Mouse (Mus musculus) CH12.LX (cell line): ENCODE measurements around the gene Sec24c. TPM values are rescaled to one million over a fixed set of nuclear protein-coding genes. Genes with fewer than 3 reads are reported as not detected.

Experiments used
- DNase-seq: peaks from one replicate; pipeline ENCODE4 v3.0.0-alpha.2; 2013; ENCODE audit errors: extremely low read depth
- H3K27ac ChIP-seq: 2 replicates; pipeline ENCODE4 v1.5.1; 2012; ENCODE audit warnings: low read depth, mild to moderate bottlenecking, control low read depth, moderate library complexity; ENCODE audit not compliant: insufficient read depth
- H3K27me3 ChIP-seq: replicated peaks from 2 replicates; pipeline ENCODE3; 2012; ENCODE audit warnings: inconsistent platforms
- H3K36me3 ChIP-seq, 2 experiments: replicated peaks in 1 of 2; 2 replicates each; pipeline versions ENCODE3 to v1.6.1; 2012; ENCODE audit warnings: inconsistent platforms in 1 of 2, low read length in 1 of 2, mild to moderate bottlenecking in 1 of 2, mixed read lengths in 1 of 2, moderate library complexity in 1 of 2; ENCODE audit not compliant: control insufficient read depth in 1 of 2, insufficient read depth in 1 of 2
- H3K4me1 ChIP-seq, 2 experiments: 2 replicates each; pipeline ENCODE4 v1.6.1; 2012; ENCODE audit warnings: inconsistent platforms in 1 of 2, moderate library complexity in 1 of 2; ENCODE audit not compliant: insufficient read depth in 2 of 2, control insufficient read depth in 1 of 2
- H3K4me2 ChIP-seq: 2 replicates; pipeline ENCODE4 v1.6.1; 2012; ENCODE audit warnings: low read depth, mild to moderate bottlenecking, control low read depth; ENCODE audit not compliant: poor library complexity, insufficient read depth, severe bottlenecking
- H3K4me3 ChIP-seq, 3 experiments: fragments of 150-350 bp in 1 of 3; sonication (generic) in 1 of 3; replicated peaks in 1 of 3; 2 replicates each; pipeline versions ENCODE3 to v1.5.1; 2011 to 2012; ENCODE audit warnings: low read depth in 2 of 3, low read length in 2 of 3, mild to moderate bottlenecking in 2 of 3, moderate library complexity in 2 of 3, control low read depth in 1 of 3, improper control_type of control experiment in 1 of 3, inconsistent platforms in 1 of 3, mixed read lengths in 1 of 3; ENCODE audit not compliant: poor library complexity in 1 of 3
- H3K79me2 ChIP-seq: replicated peaks from 2 replicates; pipeline ENCODE4 v1.6.1; 2012; ENCODE audit warnings: mild to moderate bottlenecking, moderate library complexity; ENCODE audit not compliant: control insufficient read depth, poor library complexity, insufficient read depth, severe bottlenecking; ENCODE audit errors: extremely low read depth
- H3K9ac ChIP-seq: 2 replicates; pipeline ENCODE4 v1.6.1; 2012; ENCODE audit warnings: low read depth, mild to moderate bottlenecking, control low read depth, moderate library complexity; ENCODE audit not compliant: insufficient read depth
- H3K9me3 ChIP-seq: replicated peaks from 2 replicates; pipeline ENCODE3; 2012; ENCODE audit warnings: low read length, inconsistent platforms, mixed read lengths
- CHD1 ChIP-seq: IDR thresholded peaks from 2 replicates; pipeline ENCODE4 v1.6.1; 2012; ENCODE audit warnings: low read depth, low read length, improper control_type of control experiment, inconsistent platforms
- CTCF ChIP-seq, 2 experiments: IDR thresholded peaks in 1 of 2; conservative IDR thresholded peaks in 1 of 2; 2 replicates each; pipeline ENCODE4 v1.5.1; 2011 to 2012; ENCODE audit warnings: low read depth in 2 of 2, low read length in 2 of 2, improper control_type of control experiment in 1 of 2, inconsistent platforms in 1 of 2, mild to moderate bottlenecking in 1 of 2, moderate library complexity in 1 of 2
- JUN ChIP-seq: IDR thresholded peaks from 2 replicates; pipeline ENCODE4 v1.6.1; 2011; ENCODE audit warnings: low read depth, mild to moderate bottlenecking, low read length, improper control_type of control experiment, moderate library complexity; ENCODE audit not compliant: insufficient read depth
- MAX ChIP-seq: IDR thresholded peaks from 2 replicates; pipeline ENCODE4 v1.6.1; 2011; ENCODE audit warnings: low read length, improper control_type of control experiment
- MEF2A ChIP-seq: IDR thresholded peaks from 2 replicates; pipeline ENCODE4 v1.6.1; 2014; ENCODE audit warnings: low read depth, mild to moderate bottlenecking, inconsistent platforms, low read length, improper control_type of control experiment, borderline replicate concordance
- NRF1 ChIP-seq: IDR thresholded peaks from 2 replicates; pipeline ENCODE4 v1.6.1; 2014; ENCODE audit warnings: low read depth, mild to moderate bottlenecking, inconsistent platforms, low read length, improper control_type of control experiment, moderate library complexity
- PAX5 ChIP-seq: IDR thresholded peaks from 2 replicates; pipeline ENCODE4 v1.6.1; 2012; ENCODE audit warnings: low read length, inconsistent platforms, mixed read lengths
- POLR2A ChIP-seq: IDR thresholded peaks from 2 replicates; pipeline ENCODE4 v1.6.1; 2011; ENCODE audit warnings: low read depth, mild to moderate bottlenecking, improper control_type of control experiment, low read length
- POLR2AphosphoS2 ChIP-seq: IDR thresholded peaks from 2 replicates; pipeline ENCODE4 v1.6.1; 2011; ENCODE audit warnings: low read depth, low read length, improper control_type of control experiment
- RAD21 ChIP-seq: IDR thresholded peaks from 2 replicates; pipeline ENCODE4 v1.6.1; 2011; ENCODE audit warnings: low read depth, mild to moderate bottlenecking, low read length, improper control_type of control experiment, moderate library complexity
- RCOR1 ChIP-seq: conservative IDR thresholded peaks from 2 replicates; pipeline ENCODE4 v1.6.1; 2012; ENCODE audit warnings: low read depth, mild to moderate bottlenecking, inconsistent platforms, low read length, improper control_type of control experiment
- SMC3 ChIP-seq: IDR thresholded peaks from 2 replicates; pipeline ENCODE4 v1.6.1; 2011; ENCODE audit warnings: low read depth, low read length, improper control_type of control experiment
- USF1 ChIP-seq: IDR thresholded peaks from 2 replicates; pipeline ENCODE4 v1.6.1; 2014; ENCODE audit warnings: low read depth, mild to moderate bottlenecking, inconsistent platforms, low read length, improper control_type of control experiment
- ZC3H11A ChIP-seq: IDR thresholded peaks from 2 replicates; pipeline ENCODE4 v1.6.1; 2012; ENCODE audit warnings: low read depth, mild to moderate bottlenecking, inconsistent platforms, low read length, improper control_type of control experiment
- ZKSCAN1 ChIP-seq: IDR thresholded peaks from 2 replicates; pipeline ENCODE4 v1.6.1; 2012; ENCODE audit warnings: low read depth, inconsistent platforms, low read length, improper control_type of control experiment, borderline replicate concordance
- ZNF384 ChIP-seq: IDR thresholded peaks from 2 replicates; pipeline ENCODE4 v1.6.1; 2012; ENCODE audit warnings: low read depth, low read length, improper control_type of control experiment, inconsistent platforms
- dilution Hi-C: fragments of 300-500 bp; cut with MboI; formaldehyde crosslinking; loops from 2 replicates; pipeline ENCODE4 v1.14.3; 2020; ENCODE audit warnings: low sequenced_read_pairs; ENCODE audit not compliant: extremely low pct_unique_long_range_greater_than_20kb, extremely low pct_ligation_motif_present
- in situ Hi-C: fragments of 300-500 bp; cut with MboI; formaldehyde crosslinking; loops from 3 replicates; pipeline ENCODE4 v1.14.3; 2019; ENCODE audit warnings: low sequenced_read_pairs, low pct_ligation_motif_present, low pct_unique_long_range_greater_than_20kb, mixed read lengths
- polyA plus RNA-seq: library from polyadenylated mRNA; unstranded; fragments of >175 nt; gene quantifications from 2 replicates; pipeline ENCODE4 v1.2.1, GENCODE M21; 2012; ENCODE audit warnings: low read depth; ENCODE audit not compliant: insufficient read length
- total RNA-seq, 2 experiments: library from RNA; depleted of rRNA; stranded (reverse); fragments of 300-350 nt in 1 of 2; fragments of >200 nt in 1 of 2; gene quantifications; 2 replicates each; pipeline ENCODE4 v1.2.3; 2012 to 2014

The Sec24c gene
- total and polyA plus RNA-seq, 3 experiments, result 51.2 to 122 (median 95.9) TPM

GRCm38 (mm10) chr14:20654690-20655421, 19.3 kb upstream of the Sec24c start:
- H3K27me3 ChIP-seq, result no peaks in the 10 kb centered on the region
- H3K4me2 ChIP-seq, result no peak overlapping the region
- DNase-seq, result no peak
- TF ChIP-seq ZNF384, result peak; percentile 55; the same call in 1 of the 2 replicates
- TF ChIP-seq POLR2A, result no peak
- no peaks in the 10 kb centered on the region for H3K9me3 ChIP-seq
- H3K27ac ChIP-seq, result no peak overlapping the region
- no peaks in the 10 kb centered on the region for H3K79me2 ChIP-seq
- no peak overlapping the region for H3K9ac ChIP-seq
- no peak overlapping the region for H3K4me3 ChIP-seq
- H3K36me3 ChIP-seq, result no peaks in the 10 kb centered on the region
- dilution Hi-C loops (no loop called here), in situ Hi-C loops (loop anchor here (5.0 kb wide), 1 partner anchor 78 kb away; no protein-coding TSS in a partner anchor)
- H3K4me1 ChIP-seq, result peaks cover 2 to 25% of the 10 kb centered on the region in 2 experiments; a peak in 3 of 4 replicates

DNA sequence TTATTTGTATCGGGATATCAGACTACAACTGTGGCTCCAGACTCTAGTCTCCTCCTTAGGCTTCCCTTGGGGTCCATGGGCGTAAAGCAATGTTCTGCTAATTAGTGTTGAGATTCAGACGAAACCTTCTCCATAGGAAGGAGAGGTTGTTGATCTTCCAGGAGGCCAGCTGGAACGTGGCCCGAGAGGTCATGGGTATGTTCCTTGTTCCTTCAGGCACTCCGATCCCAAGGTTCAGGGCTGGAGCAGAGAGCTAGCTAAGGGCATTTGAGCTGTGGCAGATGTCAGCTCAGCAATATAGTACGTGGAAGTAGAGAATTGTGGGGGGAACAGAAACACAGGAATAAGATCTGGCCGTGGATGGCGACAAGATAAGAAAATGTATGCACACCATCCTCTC, 18.4 kb upstream of the Sec24c start:
- Histone ChIP-seq H3K79me2 (no peaks in the 10 kb centered on the region), H3K36me3 (no peaks in the 10 kb centered on the region), H3K27ac (no peak overlapping the region), H3K27me3 (no peaks in the 10 kb centered on the region), H3K4me2 (no peak overlapping the region), H3K9me3 (no peaks in the 10 kb centered on the region), H3K9ac (no peak overlapping the region), H3K4me3 (no peak overlapping the region), H3K4me1 (peaks cover 2 to 29% of the 10 kb centered on the region in 2 experiments; a peak in 3 of 4 replicates)
- TF ChIP-seq PAX5 (no peak), ZNF384 (no peak), NRF1 (no peak), JUN (no peak), RAD21 (no peak), ZKSCAN1 (no peak), USF1 (no peak), CHD1 (no peak)
- in situ Hi-C loops, result loop anchor here (5.0 kb wide), 1 partner anchor 78 kb away; no protein-coding TSS in a partner anchor
- DNase-seq, result no peak
- dilution Hi-C loops, result no loop called here

- no peak for TF ChIP-seq RCOR1
- TF ChIP-seq ZC3H11A, result no peak
- peak; percentile 56; the same call in 1 of the 2 replicates for TF ChIP-seq MEF2A
- TF ChIP-seq SMC3, result no peak
- TF ChIP-seq MAX, result no peak
- no peak for TF ChIP-seq JUN
- TF ChIP-seq POLR2AphosphoS2, result no peak
- no peak for TF ChIP-seq CTCF (conservative IDR thresholded peaks at IDR 0.05 in 1 of 2, IDR thresholded peaks at IDR 0.05 in 1 of 2; ENCODE audit: low read depth in 2 of 2, low read length in 2 of 2)
- Histone ChIP-seq H3K9me3 (no peaks in the 10 kb centered on the region), H3K4me2 (no peak within 1 kb of the TSS), H3K27ac (no peak within 1 kb of the TSS), H3K27me3 (peaks cover 3% of the 10 kb centered on the region), H3K9ac (no peak within 1 kb of the TSS), H3K4me1 (peaks cover 2 to 30% of the 10 kb centered on the region in 2 experiments; a peak in 3 of 4 replicates), H3K79me2 (no peaks in the 10 kb centered on the region), H3K4me3 (no peak within 1 kb of the TSS), H3K36me3 (no peaks in the 10 kb centered on the region)
- dilution Hi-C loops (no loop called here), in situ Hi-C loops (loop anchor here (5.0 kb wide), 1 partner anchor 79 kb away; no protein-coding TSS in a partner anchor)
- no peak for DNase-seq
Measured at GRCm38 (mm10) chr14:20656361-20656760, 17.7 kb upstream of the Sec24c start, which contains the start of gene Myoz1. Myoz1 (minus strand) TSS chr14:20656540.
